ENCODE assay signal across 8 mouse cellular contexts in genomic region chr6:54204931-54205330, GRCm38 (mm10).
DNase-seq lines count a peak whose midpoint lies in the region; ATAC-seq lines count a peak whose summit lies in the region.
"Had no signal": no experiment of that assay in that cellular context is flagged by ENCODE, and none has a peak within 500 bp of the region (broad histone marks: within the 10 kb centered on the region; RNA-seq: fewer than 3 reads in every experiment).

No protein-coding gene starts in this region.

- H3K4me1 ChIP-seq in midbrain, embryonic 10.5 days: peaks cover 80% of the 10 kb centered on the region
- H3K4me1 ChIP-seq in midbrain, embryonic 16.5 days (ENCODE audit: control insufficient read depth, insufficient read depth, low read length): peaks cover 12% of the 10 kb centered on the region
- 0 out of 2 replicates have a peak, but pooled peaks cover 5% of the 10 kb centered on the region for H3K4me1 ChIP-seq in stomach, embryonic 15.5 days

- H3K27ac ChIP-seq in midbrain, embryonic 10.5 days (replicated peaks): peak overlapping the region; percentile 79
- H3K27ac ChIP-seq in midbrain, embryonic 16.5 days (ENCODE audit: low read length): no peak overlapping the region
- H3K27ac ChIP-seq in stomach, embryonic 15.5 days: no peak overlapping the region
- H3K27ac ChIP-seq: neural tube, embryonic 13.5 days had no signal

- no peak overlapping the region for H3K4me2 ChIP-seq in midbrain, embryonic 16.5 days (ENCODE audit: low read length)
- no peak overlapping the region for H3K4me2 ChIP-seq in stomach, embryonic 15.5 days
- H3K4me2 ChIP-seq: neural tube, embryonic 13.5 days had no signal

- no peaks in the 10 kb centered on the region for H3K36me3 ChIP-seq in midbrain, embryonic 10.5 days
- H3K36me3 ChIP-seq in midbrain, embryonic 16.5 days (ENCODE audit: control insufficient read depth, insufficient read depth, low read length): no peaks in the 10 kb centered on the region
- no peaks in the 10 kb centered on the region for H3K36me3 ChIP-seq in stomach, embryonic 15.5 days
- H3K36me3 ChIP-seq: neural tube, embryonic 13.5 days had no signal

- no peak overlapping the region for H3K9ac ChIP-seq in midbrain, embryonic 16.5 days (ENCODE audit: low read depth, low read length)
- no peak overlapping the region for H3K9ac ChIP-seq in stomach, embryonic 15.5 days
- H3K9ac ChIP-seq: neural tube, embryonic 13.5 days had no signal

- DNase-seq in midbrain, embryonic 10.5 days (ENCODE audit: low spot score): peak; percentile 55
- DNase-seq in embryo, embryonic 10 days (ENCODE audit: low spot score): peak; percentile 68
- DNase-seq in kidney, adult 9 months: peak; percentile 59
- no peak for DNase-seq in layer of hippocampus, postnatal 36 days
- no peak for DNase-seq in layer of hippocampus, adult 9-10 months (ENCODE audit: low spot score)

- WGBS in midbrain, embryonic 10.5 days: 36% methylated on average over 2 of the region's 2 CpGs
- WGBS in midbrain, embryonic 16.5 days: 20% methylated on average over 2 of the region's 2 CpGs
- WGBS in stomach, embryonic 15.5 days: 55% methylated on average over 2 of the region's 2 CpGs

- no peaks in the 10 kb centered on the region for H3K9me3 ChIP-seq in midbrain, embryonic 10.5 days (replicated peaks)
- H3K9me3 ChIP-seq in midbrain, embryonic 16.5 days (replicated peaks; ENCODE audit: control insufficient read depth, low read length, poor library complexity, severe bottlenecking): no peaks in the 10 kb centered on the region
- no peaks in the 10 kb centered on the region for H3K9me3 ChIP-seq in stomach, embryonic 15.5 days
- H3K9me3 ChIP-seq: neural tube, embryonic 13.5 days had no signal

- ATAC-seq in midbrain, embryonic 16.5 days: no peak
- ATAC-seq in stomach, embryonic 15.5 days (ENCODE audit: insufficient read depth, low FRiP score, low read depth): peak; percentile 39; the same call in 1 of the 2 replicates

- H3K4me3 ChIP-seq in midbrain, embryonic 10.5 days: no peak overlapping the region
- H3K4me3 ChIP-seq in midbrain, embryonic 16.5 days (ENCODE audit: low read depth, low read length): no peak overlapping the region
- no peak overlapping the region for H3K4me3 ChIP-seq in stomach, embryonic 15.5 days (replicated peaks)
- H3K4me3 ChIP-seq: neural tube, embryonic 13.5 days had no signal

- H3K27me3 ChIP-seq in midbrain, embryonic 10.5 days (ENCODE audit: low read depth, poor library complexity, severe bottlenecking): peaks cover 76% of the 10 kb centered on the region
- H3K27me3 ChIP-seq in midbrain, embryonic 16.5 days (ENCODE audit: control insufficient read depth, insufficient read depth, low read depth, low read length): no peaks in the 10 kb centered on the region; the same call in 1 of the 2 replicates
- no peaks in the 10 kb centered on the region for H3K27me3 ChIP-seq in stomach, embryonic 15.5 days (replicated peaks)

Comparison
In these comparisons a context has a peak if more than half of its experiments do, and no peak if none do; other contexts are left out.
1. DNase-seq: peak in midbrain, embryonic 10.5 days (single experiment), embryo, embryonic 10 days (single experiment) and kidney, adult 9 months (single experiment); none in layer of hippocampus, postnatal 36 days (0 of 2) and layer of hippocampus, adult 9-10 months (single experiment).